Mouse (Mus musculus): ENCODE data around the gene Glmn. TPM values are rescaled to one million over a fixed set of nuclear protein-coding genes. Genes with fewer than 3 reads are reported as not detected.

The Glmn gene
- polyA plus RNA-seq, 1 experiment, result not detected

- no peak for TF ChIP-seq POLR2A (IDR thresholded peaks at IDR 0.05; ENCODE audit: insufficient read depth, low read depth, low read length)
- TF ChIP-seq CTCF (IDR thresholded peaks at IDR 0.05; ENCODE audit: insufficient read depth, low read depth, low read length), result no peak
- no peak overlapping the region for H3K4me3 ChIP-seq (ENCODE audit: insufficient read depth, low read depth, low read length)
- 13% methylated on average over 4 of the region's 4 CpGs for WGBS
- 0 out of 2 replicates have a peak, but pooled peaks cover 2% of the 10 kb centered on the region for H3K4me1 ChIP-seq (ENCODE audit: control insufficient read depth, insufficient read depth, low read length)
- no peak overlapping the region for H3K27ac ChIP-seq (ENCODE audit: insufficient read depth, low read depth, low read length)
Observed at GRCm38 (mm10) chr5:107598380-107598779, 692 bp upstream of the Glmn start.

GRCm38 (mm10) chr5:107569148-107569547 is 28.5 kb downstream of the Glmn start:
- H3K4me3 ChIP-seq (ENCODE audit: insufficient read depth, low read depth, low read length), result no peak overlapping the region
- WGBS, result 66% methylated on average over 9 of the region's 9 CpGs
- TF ChIP-seq CTCF (IDR thresholded peaks at IDR 0.05; ENCODE audit: insufficient read depth, low read depth, low read length) (no peak), POLR2A (IDR thresholded peaks at IDR 0.05; ENCODE audit: insufficient read depth, low read depth, low read length) (no peak)
- no peak overlapping the region for H3K27ac ChIP-seq (ENCODE audit: insufficient read depth, low read depth, low read length)
- H3K4me1 ChIP-seq (ENCODE audit: control insufficient read depth, insufficient read depth, low read length), result no peaks in the 10 kb centered on the region

- TF ChIP-seq POLR2A (IDR thresholded peaks at IDR 0.05; ENCODE audit: insufficient read depth, low read depth, low read length), result no peak
- TF ChIP-seq CTCF (IDR thresholded peaks at IDR 0.05; ENCODE audit: insufficient read depth, low read depth, low read length), result no peak
- H3K4me1 ChIP-seq (ENCODE audit: control insufficient read depth, insufficient read depth, low read length), result no peaks in the 10 kb centered on the region
- no peak overlapping the region for H3K4me3 ChIP-seq (ENCODE audit: insufficient read depth, low read depth, low read length)
- 85% methylated on average over 3 of the region's 3 CpGs for WGBS
- no peak overlapping the region for H3K27ac ChIP-seq (ENCODE audit: insufficient read depth, low read depth, low read length)
Observed at GRCm38 (mm10) chr5:107556969-107557368, 40.7 kb downstream of the Glmn start.

- Histone ChIP-seq H3K4me1 (ENCODE audit: control insufficient read depth, insufficient read depth, low read length) (no peaks in the 10 kb centered on the region), H3K4me3 (ENCODE audit: insufficient read depth, low read depth, low read length) (no peak overlapping the region), H3K27ac (ENCODE audit: insufficient read depth, low read depth, low read length) (no peak overlapping the region)
- WGBS, result 93% methylated on average over 5 of the region's 5 CpGs
- TF ChIP-seq CTCF (IDR thresholded peaks at IDR 0.05; ENCODE audit: insufficient read depth, low read depth, low read length) (no peak), POLR2A (IDR thresholded peaks at IDR 0.05; ENCODE audit: insufficient read depth, low read depth, low read length) (no peak)
Observed at GRCm38 (mm10) chr5:107554336-107554735, 43.4 kb downstream of the Glmn start.

GRCm38 (mm10) chr5:107548444-107548843 is 49.2 kb downstream of the Glmn start:
- WGBS, result 89% methylated on average over 3 of the region's 3 CpGs
- no peak for TF ChIP-seq CTCF (IDR thresholded peaks at IDR 0.05; ENCODE audit: insufficient read depth, low read depth, low read length)
- TF ChIP-seq POLR2A (IDR thresholded peaks at IDR 0.05; ENCODE audit: insufficient read depth, low read depth, low read length), result no peak
- Histone ChIP-seq H3K27ac (ENCODE audit: insufficient read depth, low read depth, low read length) (no peak overlapping the region), H3K4me1 (ENCODE audit: control insufficient read depth, insufficient read depth, low read length) (no peaks in the 10 kb centered on the region), H3K4me3 (ENCODE audit: insufficient read depth, low read depth, low read length) (no peak overlapping the region)

GRCm38 (mm10) chr5:107547955-107548354 is 49.7 kb downstream of the Glmn start:
- H3K4me3 ChIP-seq (ENCODE audit: insufficient read depth, low read depth, low read length), result no peak overlapping the region
- 88% methylated on average over 3 of the region's 3 CpGs for WGBS
- TF ChIP-seq CTCF (IDR thresholded peaks at IDR 0.05; ENCODE audit: insufficient read depth, low read depth, low read length) (no peak), POLR2A (IDR thresholded peaks at IDR 0.05; ENCODE audit: insufficient read depth, low read depth, low read length) (no peak)
- no peak overlapping the region for H3K27ac ChIP-seq (ENCODE audit: insufficient read depth, low read depth, low read length)
- H3K4me1 ChIP-seq (ENCODE audit: control insufficient read depth, insufficient read depth, low read length), result no peaks in the 10 kb centered on the region

- WGBS, result 82% methylated on average over 4 of the region's 4 CpGs
- Histone ChIP-seq H3K4me3 (ENCODE audit: insufficient read depth, low read depth, low read length) (no peak overlapping the region), H3K4me1 (ENCODE audit: control insufficient read depth, insufficient read depth, low read length) (peaks cover 3% of the 10 kb centered on the region)
Observed at GRCm38 (mm10) chr5:107545927-107546326, 51.8 kb downstream of the Glmn start.

GRCm38 (mm10) chr5:107541696-107542095 is 56.0 kb downstream of the Glmn start:
- no peak overlapping the region for H3K4me3 ChIP-seq (ENCODE audit: insufficient read depth, low read depth, low read length)
- TF ChIP-seq POLR2A (IDR thresholded peaks at IDR 0.05; ENCODE audit: insufficient read depth, low read depth, low read length), result no peak
- TF ChIP-seq CTCF (IDR thresholded peaks at IDR 0.05; ENCODE audit: insufficient read depth, low read depth, low read length), result no peak
- H3K27ac ChIP-seq (ENCODE audit: insufficient read depth, low read depth, low read length), result no peak overlapping the region
- H3K4me1 ChIP-seq (ENCODE audit: control insufficient read depth, insufficient read depth, low read length), result peaks cover 3% of the 10 kb centered on the region
- WGBS, result 41% methylated on average over 7 of the region's 7 CpGs

More at GRCm38 (mm10) chr5:107545927-107546326, 51.8 kb downstream of the Glmn start:
- TF ChIP-seq POLR2A (IDR thresholded peaks at IDR 0.05; ENCODE audit: insufficient read depth, low read depth, low read length) (no peak), CTCF (IDR thresholded peaks at IDR 0.05; ENCODE audit: insufficient read depth, low read depth, low read length) (no peak)
- H3K27ac ChIP-seq (ENCODE audit: insufficient read depth, low read depth, low read length), result no peak overlapping the region

GRCm38 (mm10) chr5:107534581-107534980 is 63.1 kb downstream of the Glmn start, which contains the start of gene 1700028K03Rik:
Gene 1700028K03Rik, plus strand, starts transcription at chr5:107534709.
- no peak within 1 kb of the TSS for H3K27ac ChIP-seq (ENCODE audit: insufficient read depth, low read depth, low read length)
- no peak within 1 kb of the TSS for H3K4me3 ChIP-seq (ENCODE audit: insufficient read depth, low read depth, low read length)
- WGBS, result 80% methylated on average over 15 of the region's 15 CpGs
- TF ChIP-seq POLR2A (IDR thresholded peaks at IDR 0.05; ENCODE audit: insufficient read depth, low read depth, low read length) (no peak), CTCF (IDR thresholded peaks at IDR 0.05; ENCODE audit: insufficient read depth, low read depth, low read length) (no peak)
- H3K4me1 ChIP-seq (ENCODE audit: control insufficient read depth, insufficient read depth, low read length), result no peaks in the 10 kb centered on the region

GRCm38 (mm10) chr5:107533590-107533989 is 64.1 kb downstream of the Glmn start:
- TF ChIP-seq CTCF (IDR thresholded peaks at IDR 0.05; ENCODE audit: insufficient read depth, low read depth, low read length), result no peak
- TF ChIP-seq POLR2A (IDR thresholded peaks at IDR 0.05; ENCODE audit: insufficient read depth, low read depth, low read length), result no peak
- 68% methylated on average over 2 of the region's 2 CpGs for WGBS
- H3K27ac ChIP-seq (ENCODE audit: insufficient read depth, low read depth, low read length), result no peak overlapping the region
- H3K4me3 ChIP-seq (ENCODE audit: insufficient read depth, low read depth, low read length), result no peak overlapping the region
- no peaks in the 10 kb centered on the region for H3K4me1 ChIP-seq (ENCODE audit: control insufficient read depth, insufficient read depth, low read length)

Data from olfactory bulb, adult 2 months (tissue).